Mouse (Mus musculus): ENCODE measurements around the gene Jph4. TPM values are rescaled to one million over a fixed set of nuclear protein-coding genes. Genes with fewer than 3 reads are reported as not detected.

Jph4 gene
- polyA plus RNA-seq, 1 experiment from 2014 or later = 0.09 TPM

- Histone ChIP-seq H3K4me2 (peak within 1 kb of the TSS; percentile 73), H3K4me3 (peak within 1 kb of the TSS; percentile 68), H3K27me3 (replicated peaks) (no peaks in the 10 kb centered on the region), H3K9ac (peak within 1 kb of the TSS; percentile 73), H3K4me1 (replicated peaks) (peaks cover 33% of the 10 kb centered on the region), H3K27ac (ENCODE audit: poor library complexity, severe bottlenecking) (peak within 1 kb of the TSS; percentile 73), H3K9me3 (replicated peaks) (no peaks in the 10 kb centered on the region), H3K36me3 (peaks cover 19% of the 10 kb centered on the region)
- ATAC-seq (ENCODE audit: insufficient number of reproducible peaks, low FRiP score) = peak; percentile 51
- WGBS = under 1% methylated on average over 30 of the region's 30 CpGs
Measured at GRCm38 (mm10) chr14:55094704-55095231, 22.0 kb downstream of the Jph4 start, which contains the start of gene Thtpa. Gene Thtpa, plus strand, starts transcription at chr14:55094784.

GRCm38 (mm10) chr14:55093927-55094326 is 22.8 kb downstream of the Jph4 start:
- H3K9ac ChIP-seq = no peak overlapping the region
- no peak overlapping the region for H3K4me3 ChIP-seq
- peaks cover 15% of the 10 kb centered on the region for H3K36me3 ChIP-seq
- no peaks in the 10 kb centered on the region for H3K27me3 ChIP-seq (replicated peaks)
- no peaks in the 10 kb centered on the region for H3K9me3 ChIP-seq (replicated peaks)
- WGBS = 34% methylated on average over 6 of the region's 6 CpGs
- no peak overlapping the region for H3K27ac ChIP-seq (ENCODE audit: poor library complexity, severe bottlenecking)
- H3K4me2 ChIP-seq = peak overlapping the region; percentile 73
- peaks cover 41% of the 10 kb centered on the region for H3K4me1 ChIP-seq (replicated peaks)
- ATAC-seq (ENCODE audit: insufficient number of reproducible peaks, low FRiP score) = no peak

- Histone ChIP-seq H3K9me3 (replicated peaks) (no peaks in the 10 kb centered on the region), H3K36me3 (no peaks in the 10 kb centered on the region), H3K27ac (ENCODE audit: poor library complexity, severe bottlenecking) (peak within 1 kb of the TSS; percentile 55), H3K9ac (peak within 1 kb of the TSS; percentile 82), H3K4me1 (replicated peaks) (peaks cover 55% of the 10 kb centered on the region), H3K4me2 (peak within 1 kb of the TSS; percentile 93), H3K27me3 (replicated peaks) (no peaks in the 10 kb centered on the region), H3K4me3 (peak within 1 kb of the TSS; percentile 62)
- WGBS = under 1% methylated on average over 34 of the region's 34 CpGs
- ATAC-seq (ENCODE audit: insufficient number of reproducible peaks, low FRiP score) = peak; percentile 91
Measured at GRCm38 (mm10) chr14:55092011-55092577, 24.6 kb downstream of the Jph4 start, which contains the start of gene Zfhx2. Gene Zfhx2, minus strand, starts transcription at chr14:55092324.

- peaks cover 48% of the 10 kb centered on the region for H3K4me1 ChIP-seq (replicated peaks)
Measured at GRCm38 (mm10) chr14:55091209-55091865, 25.4 kb downstream of the Jph4 start.

GRCm38 (mm10) chr14:55089199-55089947 is 27.4 kb downstream of the Jph4 start:
- no peaks in the 10 kb centered on the region for H3K9me3 ChIP-seq (replicated peaks)
- H3K9ac ChIP-seq = no peak overlapping the region
- WGBS = 41% methylated on average over 13 of the region's 13 CpGs
- no peak overlapping the region for H3K4me3 ChIP-seq
- H3K27me3 ChIP-seq (replicated peaks) = no peaks in the 10 kb centered on the region
- H3K4me2 ChIP-seq = 0 out of 2 replicates have a peak overlapping the region, but pooled peaks have one; percentile 2
- H3K36me3 ChIP-seq = no peaks in the 10 kb centered on the region
- H3K4me1 ChIP-seq (replicated peaks) = peaks cover 50% of the 10 kb centered on the region
- peak overlapping the region; percentile 73 for H3K27ac ChIP-seq (ENCODE audit: poor library complexity, severe bottlenecking)
- no peak for ATAC-seq (ENCODE audit: insufficient number of reproducible peaks, low FRiP score)

More at GRCm38 (mm10) chr14:55091209-55091865, 25.4 kb downstream of the Jph4 start:
- Histone ChIP-seq H3K4me3 (peak overlapping the region; percentile 62), H3K27me3 (replicated peaks) (no peaks in the 10 kb centered on the region), H3K9ac (peak overlapping the region; percentile 82), H3K4me2 (peak overlapping the region; percentile 93), H3K9me3 (replicated peaks) (no peaks in the 10 kb centered on the region), H3K27ac (ENCODE audit: poor library complexity, severe bottlenecking) (0 out of 2 replicates have a peak overlapping the region, but pooled peaks have one; percentile 55), H3K36me3 (no peaks in the 10 kb centered on the region)
- WGBS = 6% methylated on average over 34 of the region's 34 CpGs
- no peak for ATAC-seq (ENCODE audit: insufficient number of reproducible peaks, low FRiP score)

GRCm38 (mm10) chr14:55086009-55086514 is 30.7 kb downstream of the Jph4 start:
- no peak for ATAC-seq (ENCODE audit: insufficient number of reproducible peaks, low FRiP score)
- no peaks in the 10 kb centered on the region for H3K27me3 ChIP-seq (replicated peaks)
- H3K9ac ChIP-seq = no peak overlapping the region
- no peaks in the 10 kb centered on the region for H3K9me3 ChIP-seq (replicated peaks)
- peaks cover 45% of the 10 kb centered on the region for H3K4me1 ChIP-seq (replicated peaks)
- 80% methylated on average over 6 of the region's 6 CpGs for WGBS
- no peak overlapping the region for H3K4me3 ChIP-seq
- no peak overlapping the region for H3K27ac ChIP-seq (ENCODE audit: poor library complexity, severe bottlenecking)
- H3K4me2 ChIP-seq = no peak overlapping the region
- no peaks in the 10 kb centered on the region for H3K36me3 ChIP-seq

- Histone ChIP-seq H3K9ac (no peak overlapping the region), H3K27me3 (replicated peaks) (no peaks in the 10 kb centered on the region), H3K4me1 (replicated peaks) (peaks cover 42% of the 10 kb centered on the region), H3K9me3 (replicated peaks) (no peaks in the 10 kb centered on the region), H3K4me2 (no peak overlapping the region), H3K27ac (ENCODE audit: poor library complexity, severe bottlenecking) (no peak overlapping the region), H3K36me3 (no peaks in the 10 kb centered on the region), H3K4me3 (no peak overlapping the region)
- no peak for ATAC-seq (ENCODE audit: insufficient number of reproducible peaks, low FRiP score)
- WGBS = 56% methylated on average over 9 of the region's 9 CpGs
Measured at GRCm38 (mm10) chr14:55085324-55086008, 31.3 kb downstream of the Jph4 start.

- no peak overlapping the region for H3K9ac ChIP-seq
- H3K4me1 ChIP-seq (replicated peaks) = peaks cover 37% of the 10 kb centered on the region
- H3K4me3 ChIP-seq = no peak overlapping the region
- H3K4me2 ChIP-seq = no peak overlapping the region
- WGBS = 62% methylated on average over 6 of the region's 6 CpGs
- H3K36me3 ChIP-seq = no peaks in the 10 kb centered on the region
- ATAC-seq (ENCODE audit: insufficient number of reproducible peaks, low FRiP score) = no peak
- H3K9me3 ChIP-seq (replicated peaks) = no peaks in the 10 kb centered on the region
- no peaks in the 10 kb centered on the region for H3K27me3 ChIP-seq (replicated peaks)
- H3K27ac ChIP-seq (ENCODE audit: poor library complexity, severe bottlenecking) = no peak overlapping the region
Measured at GRCm38 (mm10) chr14:55083481-55083880, 33.3 kb downstream of the Jph4 start.

- peaks cover 16% of the 10 kb centered on the region for H3K27me3 ChIP-seq (replicated peaks)
- WGBS = 31% methylated on average over 5 of the region's 5 CpGs
- H3K4me2 ChIP-seq = no peak overlapping the region
- H3K9me3 ChIP-seq (replicated peaks) = no peaks in the 10 kb centered on the region
- H3K4me1 ChIP-seq (replicated peaks) = peaks cover 40% of the 10 kb centered on the region
- no peak for ATAC-seq (ENCODE audit: insufficient number of reproducible peaks, low FRiP score)
- no peak overlapping the region for H3K27ac ChIP-seq (ENCODE audit: poor library complexity, severe bottlenecking)
- H3K4me3 ChIP-seq = no peak overlapping the region
- H3K36me3 ChIP-seq = no peaks in the 10 kb centered on the region
- no peak overlapping the region for H3K9ac ChIP-seq
Measured at GRCm38 (mm10) chr14:55081105-55081504, 35.6 kb downstream of the Jph4 start.

- no peaks in the 10 kb centered on the region for H3K36me3 ChIP-seq
- 17% methylated on average over 8 of the region's 8 CpGs for WGBS
Measured at GRCm38 (mm10) chr14:55079214-55079970, 37.3 kb downstream of the Jph4 start.

More at GRCm38 (mm10) chr14:55079214-55079970, 37.3 kb downstream of the Jph4 start:
- Histone ChIP-seq H3K9me3 (replicated peaks) (no peaks in the 10 kb centered on the region), H3K27ac (ENCODE audit: poor library complexity, severe bottlenecking) (no peak overlapping the region), H3K4me1 (replicated peaks) (peaks cover 29% of the 10 kb centered on the region), H3K9ac (peak overlapping the region; percentile 13; the same call in 1 of the 2 replicates), H3K4me3 (peak overlapping the region; percentile 20; the same call in 1 of the 2 replicates), H3K27me3 (replicated peaks) (peaks cover 30% of the 10 kb centered on the region), H3K4me2 (peak overlapping the region; percentile 62)
- peak; percentile 45; the same call in 1 of the 2 replicates for ATAC-seq (ENCODE audit: insufficient number of reproducible peaks, low FRiP score)
